Mouse (Mus musculus) layer of hippocampus, postnatal 10 days (tissue): ENCODE results near the gene Isyna1. TPM values are rescaled to one million over a fixed set of nuclear protein-coding genes. Genes with fewer than 3 reads are reported as not detected.

Source experiments
- DNase-seq, 2 experiments: peaks; one replicate each; pipeline ENCODE4 v3.0.0; 2021; ENCODE audit warnings: low spot score in 2 of 2
- long read RNA-seq: library from polyadenylated mRNA; stranded (forward); transcript quantifications from one replicate; pipeline ENCODE4 v2.0.0, GENCODE M21; 2023
- total RNA-seq, 2 experiments: library from RNA; stranded (reverse); gene quantifications; 2 replicates each; pipeline ENCODE4 v1.2.3; 2021

The Isyna1 gene
- 10 to 100 TPM; 56.5 to 57.8 TPM for total RNA-seq
- long read RNA-seq, transcript Isyna1-206 (10 exons, 1,916 nt), result minor isoform, 9 of 57 reads
- long read RNA-seq, transcript Isyna1-201 (11 exons, 1,836 nt), result major isoform, 33 of 57 reads
- long read RNA-seq, partial matches to known transcripts, result 8 of 57 reads
- long read RNA-seq, other reads (novel, unspliced or antisense), result 4 of 57 reads

GRCm38 (mm10) chr8:70593961-70594609 lies at the start of gene Isyna1:
Gene Isyna1, plus strand, starts transcription at chr8:70594373.
- DNase-seq, result peak; percentile 44 to 62

DNA sequence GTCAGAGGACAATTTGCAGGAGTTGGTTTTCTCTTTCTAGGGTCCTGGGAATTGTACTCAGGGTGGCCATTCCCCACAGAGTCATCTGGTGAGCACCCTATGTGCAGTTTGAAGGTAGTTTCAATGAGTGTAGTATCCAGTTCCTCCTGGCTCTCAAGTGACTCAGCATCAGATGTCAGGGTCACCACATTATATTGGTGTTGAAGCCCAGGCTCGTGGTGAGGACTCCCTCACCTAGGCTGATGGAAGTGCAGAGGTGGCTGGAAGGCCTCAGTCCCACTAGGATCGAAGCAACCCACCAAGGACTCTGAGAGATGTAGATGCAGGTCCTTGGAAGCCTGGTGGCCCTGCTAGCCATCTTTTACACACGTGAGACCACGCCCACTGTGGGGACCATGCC lies 47.8 kb upstream of the Isyna1 start:
- no peak for DNase-seq

- DNase-seq, result no peak
These were observed 46.4 kb upstream of the Isyna1 start for GRCm38 (mm10) chr8:70547762-70548161.

DNA sequence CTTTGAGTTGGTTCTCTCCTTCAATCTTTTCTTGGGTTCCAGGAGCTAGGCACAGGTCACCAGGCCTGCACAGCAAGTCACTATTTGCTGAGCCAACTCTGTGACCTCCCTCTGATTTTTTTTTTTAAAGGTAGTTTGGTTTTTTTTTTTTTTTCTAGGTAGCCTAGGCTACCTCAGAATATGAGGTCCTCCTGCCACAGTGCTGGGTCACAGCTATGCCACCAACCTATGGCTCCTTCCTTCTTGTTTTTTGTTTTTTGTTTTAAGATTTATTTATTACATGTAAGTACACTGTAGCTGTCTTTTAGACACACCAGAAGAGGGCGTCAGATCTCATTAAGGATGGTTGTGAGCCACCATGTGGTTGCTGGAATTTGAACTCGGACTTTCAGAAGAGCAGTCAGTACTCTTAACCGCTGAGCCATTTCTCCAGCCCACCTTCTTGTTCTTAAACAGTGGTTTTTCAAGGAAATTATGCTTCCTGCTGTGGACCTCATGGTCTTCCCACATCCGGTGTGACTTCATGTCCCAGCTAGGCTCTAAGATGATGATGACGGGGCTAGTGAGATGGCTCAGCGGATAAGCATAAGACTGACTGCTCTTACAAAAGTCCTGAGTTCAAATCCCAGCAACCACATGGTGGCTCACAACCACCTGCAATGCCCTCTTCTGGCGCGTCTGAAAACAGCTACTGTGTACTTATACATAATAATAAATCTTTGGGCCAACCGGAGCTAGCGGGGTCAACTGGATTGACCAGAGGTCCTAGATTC lies 44.6 kb upstream of the Isyna1 start:
- DNase-seq, result no peak

DNA sequence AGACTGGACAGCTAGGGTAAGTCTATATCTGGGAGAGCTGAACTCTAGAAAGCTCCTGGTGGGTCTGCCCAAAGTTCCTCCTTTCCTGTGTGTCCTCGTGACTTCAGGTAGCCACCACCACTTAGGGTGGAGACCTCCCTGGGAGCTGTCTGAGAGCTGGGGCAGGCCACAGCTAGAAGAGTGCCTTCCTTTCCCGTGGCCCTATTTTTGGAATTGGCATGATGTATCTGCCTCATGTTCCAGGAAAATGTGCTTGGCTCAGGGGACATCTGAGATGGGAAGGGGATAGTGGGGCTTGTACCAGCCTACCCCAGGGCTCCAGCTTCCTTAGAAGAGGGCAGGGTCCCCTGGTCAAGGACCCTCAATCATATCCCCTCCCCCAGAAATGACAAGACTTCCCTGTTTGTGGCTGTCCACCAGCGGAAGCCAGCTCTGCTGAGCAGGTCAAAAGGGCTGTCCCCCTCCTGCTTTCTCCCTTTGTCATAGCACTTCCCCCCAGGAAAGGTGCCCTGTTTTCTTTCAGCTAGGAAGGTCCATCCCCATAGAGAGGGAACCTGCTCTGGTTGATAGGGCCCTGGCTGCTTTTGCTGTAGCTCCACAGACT lies 42.5 kb upstream of the Isyna1 start:
- DNase-seq, result no peak

GRCm38 (mm10) chr8:70552836-70553235 lies 41.3 kb upstream of the Isyna1 start:
- DNase-seq, result no peak

DNA sequence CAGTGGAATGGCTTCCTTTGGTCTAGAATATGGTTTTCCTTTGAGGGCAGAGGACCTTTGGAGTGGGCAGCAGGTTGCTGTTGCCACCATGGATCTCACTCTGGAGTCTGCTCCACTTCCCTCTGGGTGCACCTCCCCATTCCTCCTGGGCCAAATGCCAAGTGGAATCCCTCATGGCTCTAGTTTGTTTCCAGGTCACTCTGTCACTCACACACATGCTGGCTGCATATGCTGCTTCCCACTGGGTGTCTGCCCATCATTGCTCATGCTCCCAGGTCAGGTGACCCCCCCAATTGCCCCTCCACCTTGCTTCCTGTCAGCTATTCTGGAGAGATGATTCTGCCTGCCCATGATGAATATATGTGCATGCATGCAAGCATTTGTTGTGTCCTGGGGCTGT lies 40.4 kb upstream of the Isyna1 start:
- DNase-seq, result peak in 1 of 2 experiments; percentile 32

- DNase-seq, result no peak
These were observed 39.0 kb upstream of the Isyna1 start for GRCm38 (mm10) chr8:70555079-70555747.

DNA sequence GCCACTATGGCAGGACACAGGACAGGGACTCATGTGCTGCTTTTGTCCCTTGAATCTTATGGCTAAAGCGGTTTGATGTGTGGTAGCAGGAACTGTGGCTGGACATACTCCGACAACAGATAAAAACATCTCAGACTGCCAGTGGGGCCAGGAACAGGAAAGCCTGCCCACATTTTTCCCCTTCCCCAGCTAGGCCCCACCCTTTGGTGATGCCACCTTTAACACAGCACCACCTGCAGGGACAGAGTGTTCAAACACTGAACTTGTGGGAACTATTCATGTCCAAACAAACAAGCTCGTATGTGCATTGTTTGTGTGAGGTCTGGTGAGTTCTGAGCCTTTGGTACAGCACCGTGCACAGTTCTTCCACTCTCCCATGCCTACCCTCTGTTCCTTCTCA lies 35.8 kb upstream of the Isyna1 start:
- no peak for DNase-seq

GRCm38 (mm10) chr8:70558983-70559382 lies 35.2 kb upstream of the Isyna1 start:
- DNase-seq, result no peak

- DNase-seq, result peak; percentile 36 to 60
These were observed 34.1 kb upstream of the Isyna1 start for GRCm38 (mm10) chr8:70560096-70560495.

GRCm38 (mm10) chr8:70560564-70560963 lies 33.6 kb upstream of the Isyna1 start:
- no peak for DNase-seq

DNA sequence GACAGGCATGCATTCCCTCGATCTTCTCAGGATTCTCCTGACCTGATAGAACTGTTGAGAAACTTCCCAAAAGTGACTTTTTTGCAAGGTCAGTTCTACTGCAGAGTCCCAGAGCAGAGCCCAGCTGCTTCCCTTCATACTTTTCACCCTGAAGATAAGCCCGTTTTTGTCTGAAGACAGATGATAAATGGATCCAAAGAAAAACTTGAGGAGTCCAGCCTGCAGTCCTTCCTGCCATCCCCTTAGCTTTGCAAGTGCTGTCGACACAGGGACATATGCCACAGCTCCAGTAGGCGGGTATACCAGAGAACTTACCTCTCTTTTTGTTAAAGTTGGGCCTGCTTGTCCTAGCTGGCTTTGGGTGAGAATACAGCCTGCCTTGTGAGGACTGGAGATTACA lies 32.8 kb upstream of the Isyna1 start:
- DNase-seq, result no peak

DNA sequence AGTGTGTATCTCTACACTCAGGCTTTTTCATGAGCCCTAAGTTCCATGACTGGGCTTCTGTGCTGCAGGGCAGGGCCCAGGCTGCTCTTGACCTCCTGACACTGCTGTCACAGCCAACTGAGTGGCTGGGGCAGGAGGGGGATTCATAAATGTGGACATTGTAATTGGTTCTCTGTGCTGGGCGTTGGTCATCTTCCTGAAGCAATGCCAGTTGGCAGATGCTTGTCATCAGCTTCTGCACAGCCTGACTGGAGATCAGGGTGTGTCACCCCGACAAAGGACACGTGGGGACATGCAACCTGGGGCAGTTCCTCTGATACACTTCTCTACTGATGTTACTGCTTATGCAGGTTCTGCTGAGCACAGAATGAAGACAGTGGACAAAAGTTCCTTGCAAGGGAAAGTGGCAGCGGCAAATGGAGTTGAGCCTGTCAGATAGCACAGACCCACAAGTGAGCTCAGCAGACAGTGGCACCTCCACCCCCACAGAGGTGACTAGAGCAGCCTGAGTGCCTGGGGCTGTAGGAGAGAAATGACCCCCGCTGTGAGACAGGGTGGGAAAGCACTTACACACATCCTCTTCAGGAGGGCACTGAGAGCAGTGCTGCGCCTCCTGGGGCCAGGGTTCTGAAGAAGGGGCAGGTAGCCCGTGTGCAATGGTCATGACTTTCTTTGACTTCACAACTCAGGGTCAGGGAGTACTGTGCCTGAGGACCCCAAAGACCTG lies 32.2 kb upstream of the Isyna1 start:
- no peak for DNase-seq

GRCm38 (mm10) chr8:70562802-70563201 lies 31.4 kb upstream of the Isyna1 start:
- no peak for DNase-seq

GRCm38 (mm10) chr8:70563763-70564387 lies 30.3 kb upstream of the Isyna1 start:
- no peak for DNase-seq

GRCm38 (mm10) chr8:70564696-70565235 lies 29.4 kb upstream of the Isyna1 start:
- no peak for DNase-seq

DNA sequence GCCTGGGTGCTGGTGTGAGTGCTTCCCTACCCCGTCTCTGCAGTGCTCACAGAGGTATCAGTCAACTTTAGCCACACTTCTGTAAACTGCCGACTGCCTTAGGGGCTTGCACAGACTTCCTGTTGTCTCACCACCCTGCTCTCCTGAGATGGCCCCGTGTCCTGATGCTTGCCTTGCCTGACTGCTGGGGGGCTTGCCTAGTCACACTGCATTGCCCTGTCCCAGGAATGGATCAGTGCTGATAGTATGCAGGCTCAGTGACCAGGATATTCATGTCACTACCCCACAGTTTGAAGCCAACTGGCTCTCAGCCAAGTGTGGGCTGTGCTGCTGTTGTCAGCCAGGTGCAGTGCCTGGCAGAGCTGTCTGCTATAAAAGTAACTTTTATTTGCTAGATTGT lies 28.6 kb upstream of the Isyna1 start:
- DNase-seq, result no peak

DNA sequence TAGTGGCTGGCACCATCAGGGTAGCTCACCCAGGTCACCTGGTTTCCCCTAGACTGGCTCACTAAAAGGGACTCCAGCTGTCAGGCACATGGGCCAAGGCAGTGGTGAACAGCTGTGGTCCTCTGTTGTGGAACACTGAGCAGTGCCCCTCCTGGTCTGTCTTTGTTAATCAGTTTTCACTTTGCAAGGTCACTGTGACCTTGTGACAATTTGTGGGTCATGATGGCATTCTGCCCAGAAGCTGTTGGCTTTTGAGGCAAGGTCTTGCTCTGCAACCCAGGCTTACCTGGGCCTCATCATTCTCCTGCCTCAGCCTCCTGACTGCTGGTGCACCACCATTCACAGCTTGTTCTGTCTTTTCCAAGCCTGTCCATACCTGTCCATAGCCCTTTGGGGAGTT lies 23.8 kb upstream of the Isyna1 start:
- no peak for DNase-seq

- DNase-seq, result no peak
These were observed 23.2 kb upstream of the Isyna1 start for GRCm38 (mm10) chr8:70570990-70571389.
